Mouse (Mus musculus): ENCODE measurements around the gene Sardh. TPM values are rescaled to one million over a fixed set of nuclear protein-coding genes. Genes with fewer than 3 reads are reported as not detected.

Sardh gene
- total and polyA plus RNA-seq, 3 experiments: 0.13 TPM; not detected in 2

- no peak overlapping the region for H3K27ac ChIP-seq (ENCODE audit: insufficient read depth, low read depth)
- no peak overlapping the region for H3K4me3 ChIP-seq (replicated peaks in 1 of 3; ENCODE audit: low read depth in 2 of 3, low read length in 2 of 3, poor library complexity in 1 of 3)
- H3K4me2 ChIP-seq (ENCODE audit: insufficient read depth, low read depth, poor library complexity, severe bottlenecking): no peak overlapping the region
- H3K9ac ChIP-seq (ENCODE audit: insufficient read depth, low read depth): no peak overlapping the region
- peaks cover 7% of the 10 kb centered on the region for H3K9me3 ChIP-seq (replicated peaks; ENCODE audit: low read length)
- H3K27me3 ChIP-seq (replicated peaks): peaks cover 44% of the 10 kb centered on the region
- TF ChIP-seq SMC3 (IDR thresholded peaks at IDR 0.05; ENCODE audit: low read depth, low read length) (no peak), HCFC1 (IDR thresholded peaks at IDR 0.05; ENCODE audit: low read depth, low read length) (no peak), USF2 (conservative IDR thresholded peaks at IDR 0.05; ENCODE audit: low read depth, low read length) (no peak), MYC (IDR thresholded peaks at IDR 0.05; ENCODE audit: low read depth, low read length) (no peak), ZC3H11A (IDR thresholded peaks at IDR 0.05; ENCODE audit: low read depth, low read length) (no peak), UBTF (IDR thresholded peaks at IDR 0.05; ENCODE audit: low read depth, low read length) (no peak), EP300 (IDR thresholded peaks at IDR 0.05; ENCODE audit: low read length) (no peak), POLR2AphosphoS2 (IDR thresholded peaks at IDR 0.05; ENCODE audit: low read depth, low read length) (no peak), CTCF (conservative IDR thresholded peaks at IDR 0.05 in 1 of 2, IDR thresholded peaks at IDR 0.05 in 1 of 2; ENCODE audit: low read depth in 2 of 2, low read length in 2 of 2) (no peak), SIN3A (IDR thresholded peaks at IDR 0.05; ENCODE audit: low read length) (no peak), MEF2A (IDR thresholded peaks at IDR 0.05; ENCODE audit: borderline replicate concordance, low read depth, low read length) (no peak), NRF1 (IDR thresholded peaks at IDR 0.05; ENCODE audit: low read depth, low read length) (no peak), BHLHE40 (IDR thresholded peaks at IDR 0.05; ENCODE audit: low read depth, low read length) (no peak)
- H3K79me2 ChIP-seq (replicated peaks; ENCODE audit: control insufficient read depth, extremely low read depth, insufficient read depth, poor library complexity, severe bottlenecking): no peaks in the 10 kb centered on the region
- no peak for DNase-seq (ENCODE audit: extremely low read depth)
- in situ Hi-C loops (cut with MboI; ENCODE audit: low pct_ligation_motif_present, low pct_unique_long_range_greater_than_20kb, low sequenced_read_pairs): no loop called here
- dilution Hi-C loops (cut with MboI; ENCODE audit: extremely low pct_ligation_motif_present, extremely low pct_unique_long_range_greater_than_20kb, low sequenced_read_pairs): no loop called here
- no peaks in the 10 kb centered on the region for H3K36me3 ChIP-seq (replicated peaks in 1 of 2; ENCODE audit: control insufficient read depth in 1 of 2, insufficient read depth in 1 of 2, low read length in 1 of 2)
- H3K4me1 ChIP-seq (ENCODE audit: control insufficient read depth in 1 of 2, insufficient read depth in 2 of 2): no peaks in the 10 kb centered on the region
Measured at GRCm38 (mm10) chr2:27156596-27156995, 91.5 kb downstream of the Sardh start.

DNA sequence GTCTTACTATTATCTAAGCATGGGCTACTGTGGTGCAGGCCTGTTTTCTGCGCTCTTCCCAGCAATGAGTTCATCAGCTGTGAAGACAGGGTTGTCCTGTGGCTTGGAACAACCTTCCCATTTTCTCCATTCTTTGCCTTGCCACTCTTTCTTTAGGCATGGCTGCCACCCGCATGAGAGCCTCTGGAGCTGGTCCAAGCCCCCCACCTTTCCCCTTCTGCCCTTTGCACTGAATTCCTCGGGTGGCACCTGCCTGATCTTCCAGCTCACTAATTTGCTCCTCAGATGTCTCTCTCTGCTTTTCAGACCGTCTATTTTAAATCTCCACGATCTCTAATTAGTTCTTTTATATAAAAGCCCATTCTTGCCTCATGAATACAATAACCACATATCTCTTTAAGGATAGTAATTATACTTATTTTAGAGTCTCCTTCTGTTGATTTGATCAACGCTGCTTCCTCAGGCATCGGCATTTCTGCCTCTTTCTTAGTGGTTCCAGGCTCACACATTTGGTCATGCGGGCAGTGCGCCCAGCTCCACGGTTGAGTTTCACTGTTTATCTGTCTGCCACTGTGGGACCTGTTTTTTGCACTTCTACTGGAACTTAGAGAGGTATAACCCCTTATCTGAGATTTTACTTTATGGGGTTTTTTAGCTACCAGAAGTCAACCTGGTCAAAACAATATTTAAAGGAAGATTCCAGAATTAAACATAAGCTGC lies 93.5 kb downstream of the Sardh start:
- Histone ChIP-seq H3K9me3 (replicated peaks; ENCODE audit: low read length) (peaks cover 7% of the 10 kb centered on the region), H3K4me3 (replicated peaks in 1 of 3; ENCODE audit: low read depth in 2 of 3, low read length in 2 of 3, poor library complexity in 1 of 3) (no peak overlapping the region), H3K4me2 (ENCODE audit: insufficient read depth, low read depth, poor library complexity, severe bottlenecking) (no peak overlapping the region), H3K79me2 (replicated peaks; ENCODE audit: control insufficient read depth, extremely low read depth, insufficient read depth, poor library complexity, severe bottlenecking) (no peaks in the 10 kb centered on the region), H3K9ac (ENCODE audit: insufficient read depth, low read depth) (no peak overlapping the region), H3K4me1 (ENCODE audit: control insufficient read depth in 1 of 2, insufficient read depth in 2 of 2) (peaks cover 0 to 2% of the 10 kb centered on the region in 2 experiments; a peak in 2 of 4 replicates), H3K27ac (ENCODE audit: insufficient read depth, low read depth) (no peak overlapping the region), H3K27me3 (replicated peaks) (peaks cover 40% of the 10 kb centered on the region), H3K36me3 (replicated peaks in 1 of 2; ENCODE audit: control insufficient read depth in 1 of 2, insufficient read depth in 1 of 2, low read length in 1 of 2) (no peaks in the 10 kb centered on the region)
- dilution Hi-C loops (cut with MboI; ENCODE audit: extremely low pct_ligation_motif_present, extremely low pct_unique_long_range_greater_than_20kb, low sequenced_read_pairs) (no loop called here), in situ Hi-C loops (cut with MboI; ENCODE audit: low pct_ligation_motif_present, low pct_unique_long_range_greater_than_20kb, low sequenced_read_pairs) (no loop called here)
- TF ChIP-seq KAT2A (IDR thresholded peaks at IDR 0.05; ENCODE audit: insufficient replicate concordance, low read length): no peak
- no peak for TF ChIP-seq CHD1 (IDR thresholded peaks at IDR 0.05; ENCODE audit: low read depth, low read length)
- no peak for TF ChIP-seq JUN (IDR thresholded peaks at IDR 0.05; ENCODE audit: insufficient read depth, low read depth, low read length)
- TF ChIP-seq EP300 (IDR thresholded peaks at IDR 0.05; ENCODE audit: low read length): no peak
- no peak for TF ChIP-seq RAD21 (IDR thresholded peaks at IDR 0.05; ENCODE audit: low read depth, low read length)
- no peak for TF ChIP-seq IRF4 (IDR thresholded peaks at IDR 0.05; ENCODE audit: low read depth, low read length)
- no peak for TF ChIP-seq POLR2AphosphoS2 (IDR thresholded peaks at IDR 0.05; ENCODE audit: low read depth, low read length)
- no peak for TF ChIP-seq MAZ (IDR thresholded peaks at IDR 0.05; ENCODE audit: low read depth, low read length)
- TF ChIP-seq ELF1 (IDR thresholded peaks at IDR 0.05; ENCODE audit: low read depth, low read length): no peak
- TF ChIP-seq SIN3A (IDR thresholded peaks at IDR 0.05; ENCODE audit: low read length): no peak
- no peak for TF ChIP-seq NRF1 (IDR thresholded peaks at IDR 0.05; ENCODE audit: low read depth, low read length)
- TF ChIP-seq MAFK (IDR thresholded peaks at IDR 0.05; ENCODE audit: insufficient replicate concordance, low read length): no peak
- TF ChIP-seq UBTF (IDR thresholded peaks at IDR 0.05; ENCODE audit: low read depth, low read length): no peak
- TF ChIP-seq CHD2 (IDR thresholded peaks at IDR 0.05; ENCODE audit: low read length): no peak
- no peak for TF ChIP-seq MAX (IDR thresholded peaks at IDR 0.05; ENCODE audit: low read length)
- no peak for TF ChIP-seq POLR2A (IDR thresholded peaks at IDR 0.05; ENCODE audit: low read depth, low read length)
- no peak for TF ChIP-seq MYC (IDR thresholded peaks at IDR 0.05; ENCODE audit: low read depth, low read length)
- TF ChIP-seq RCOR1 (conservative IDR thresholded peaks at IDR 0.05; ENCODE audit: low read depth, low read length): no peak
- DNase-seq (ENCODE audit: extremely low read depth): no peak
